Mouse (Mus musculus): ENCODE measurements around the gene 1700017B05Rik. TPM values are rescaled to one million over a fixed set of nuclear protein-coding genes. Genes with fewer than 3 reads are reported as not detected.
"Not testable (repeated sequence)": the region's sequence is repeated elsewhere in the genome, so short reads cannot be mapped to it uniquely, and the experiment has no call there.

The 1700017B05Rik gene
- polyA plus RNA-seq, 1 experiment from 2014 or later = 19.5 TPM

DNA sequence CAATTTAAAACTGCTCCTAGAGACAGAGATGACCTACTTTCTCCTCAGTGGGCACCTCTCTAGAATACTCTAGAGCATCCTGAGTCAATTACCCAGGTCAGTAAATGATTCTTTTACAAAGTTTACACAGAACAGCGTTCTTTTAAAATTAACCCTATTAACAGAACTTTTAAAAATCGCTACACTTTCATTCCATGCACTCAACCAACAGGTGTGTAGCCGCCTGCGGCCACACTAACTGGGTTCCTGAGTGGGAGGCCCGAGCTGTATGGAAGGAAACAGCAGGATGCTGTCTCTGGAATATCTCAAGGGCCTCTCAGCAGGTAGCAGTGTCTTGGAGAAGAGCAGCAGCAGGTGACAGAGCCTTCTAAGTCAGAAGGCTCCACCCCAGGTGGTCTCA, 35.2 kb downstream of the 1700017B05Rik start:
- Histone ChIP-seq H3K9me3 (ENCODE audit: control insufficient read depth, low read length) (no peaks in the 10 kb centered on the region), H3K27ac (replicated peaks; ENCODE audit: low read depth, low read length) (no peak overlapping the region), H3K9ac (ENCODE audit: low read depth, low read length) (no peak overlapping the region), H3K36me3 (ENCODE audit: control insufficient read depth, insufficient read depth, low read length) (no peaks in the 10 kb centered on the region), H3K4me3 (ENCODE audit: low read depth, low read length) (no peak overlapping the region), H3K27me3 (replicated peaks; ENCODE audit: control insufficient read depth, insufficient read depth, low read length) (no peaks in the 10 kb centered on the region), H3K4me1 (ENCODE audit: control insufficient read depth, insufficient read depth, low read length) (0 out of 2 replicates have a peak, but pooled peaks cover 3% of the 10 kb centered on the region), H3K4me2 (ENCODE audit: low read depth, low read length) (no peak overlapping the region)
- 69% methylated on average over 5 of the region's 5 CpGs for WGBS
- ATAC-seq (ENCODE audit: low read depth) (no peak), DNase-seq (ENCODE audit: low spot score) (no peak)

DNA sequence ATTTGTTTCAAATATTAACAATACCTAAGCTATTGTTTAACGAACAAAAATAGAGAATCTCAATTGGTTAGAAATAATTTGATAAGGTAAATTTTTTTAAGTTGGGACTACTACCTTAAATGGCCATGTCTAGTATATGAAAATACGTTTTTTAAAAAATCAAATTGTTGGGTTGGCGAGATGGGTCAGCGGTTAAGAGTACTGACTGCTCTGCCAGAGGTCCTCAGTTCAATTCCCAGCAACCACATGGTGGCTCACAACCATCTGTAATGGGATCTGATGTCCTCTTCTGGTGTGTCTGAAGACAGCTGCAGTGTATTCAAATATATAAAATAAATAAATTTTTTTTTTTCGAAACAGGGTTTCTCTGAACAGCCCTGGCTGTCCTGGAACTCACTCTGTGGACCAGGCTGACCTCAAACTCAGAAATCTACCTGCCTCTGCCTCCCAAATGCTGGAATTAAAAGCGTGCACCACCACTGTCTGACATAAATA, 35.7 kb downstream of the 1700017B05Rik start:
- not testable (repeated sequence) for H3K4me1 ChIP-seq (ENCODE audit: control insufficient read depth, insufficient read depth, low read length); H3K4me3 ChIP-seq (ENCODE audit: low read depth, low read length)

DNA sequence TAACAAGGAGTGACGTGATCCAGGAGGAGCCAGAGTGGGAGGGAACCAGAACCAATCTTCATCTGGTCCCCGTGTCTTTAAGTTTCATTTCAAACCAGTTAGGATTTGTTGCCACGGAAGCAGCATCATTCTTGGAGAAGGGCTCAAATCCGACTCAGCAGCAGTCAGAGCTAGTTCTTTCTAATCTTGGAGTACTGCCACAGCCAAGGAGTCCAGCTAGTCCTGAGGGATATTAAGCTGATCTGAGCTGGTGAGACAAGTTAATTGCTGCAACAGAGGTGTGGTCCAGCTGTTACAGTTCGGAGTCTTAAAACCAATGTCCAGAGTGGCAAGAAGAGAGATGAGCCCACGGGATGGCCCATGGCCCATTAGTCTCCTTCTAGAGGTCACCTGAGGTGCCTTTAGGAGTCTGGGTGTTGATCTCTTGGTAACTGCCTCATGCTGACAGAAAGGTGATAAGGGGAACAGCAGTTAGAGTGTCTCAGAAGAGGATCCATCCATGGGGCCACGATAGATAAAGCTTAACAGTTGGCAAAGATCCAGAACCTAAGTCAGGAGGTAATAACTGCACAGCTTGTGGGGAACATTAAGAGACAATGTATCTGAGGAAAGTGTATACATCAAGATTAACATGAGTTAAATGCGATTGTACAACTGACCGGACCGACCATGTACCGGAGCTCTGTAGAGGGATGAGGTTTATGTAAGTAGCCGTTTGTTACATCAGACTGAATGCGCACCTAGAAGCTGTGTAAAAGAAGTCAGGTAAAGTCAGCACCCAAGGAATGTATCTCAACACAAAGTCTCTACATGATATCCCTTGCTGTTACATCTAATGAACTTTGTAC, 36.4 kb downstream of the 1700017B05Rik start:
- Histone ChIP-seq H3K4me2 (ENCODE audit: low read depth, low read length) (no peak overlapping the region), H3K27me3 (replicated peaks; ENCODE audit: control insufficient read depth, insufficient read depth, low read length) (no peaks in the 10 kb centered on the region), H3K4me3 (ENCODE audit: low read depth, low read length) (no peak overlapping the region), H3K36me3 (ENCODE audit: control insufficient read depth, insufficient read depth, low read length) (no peaks in the 10 kb centered on the region), H3K27ac (replicated peaks; ENCODE audit: low read depth, low read length) (no peak overlapping the region), H3K9ac (ENCODE audit: low read depth, low read length) (no peak overlapping the region), H3K4me1 (ENCODE audit: control insufficient read depth, insufficient read depth, low read length) (0 out of 2 replicates have a peak, but pooled peaks cover 3% of the 10 kb centered on the region), H3K9me3 (ENCODE audit: control insufficient read depth, low read length) (no peaks in the 10 kb centered on the region)
- DNase-seq (ENCODE audit: low spot score) = no peak
- WGBS = 76% methylated on average over 13 of the region's 13 CpGs
- ATAC-seq (ENCODE audit: low read depth) = no peak

More for the DNA sequence above, 35.7 kb downstream of the 1700017B05Rik start:
- H3K36me3 ChIP-seq (ENCODE audit: control insufficient read depth, insufficient read depth, low read length); DNase-seq (ENCODE audit: low spot score); H3K27me3 ChIP-seq (replicated peaks; ENCODE audit: control insufficient read depth, insufficient read depth, low read length); H3K9me3 ChIP-seq (ENCODE audit: control insufficient read depth, low read length); H3K4me2 ChIP-seq (ENCODE audit: low read depth, low read length); H3K27ac ChIP-seq (replicated peaks; ENCODE audit: low read depth, low read length); H3K9ac ChIP-seq (ENCODE audit: low read depth, low read length); ATAC-seq (ENCODE audit: low read depth): not testable (repeated sequence)
- 84% methylated on average over 6 of the region's 6 CpGs for WGBS

DNA sequence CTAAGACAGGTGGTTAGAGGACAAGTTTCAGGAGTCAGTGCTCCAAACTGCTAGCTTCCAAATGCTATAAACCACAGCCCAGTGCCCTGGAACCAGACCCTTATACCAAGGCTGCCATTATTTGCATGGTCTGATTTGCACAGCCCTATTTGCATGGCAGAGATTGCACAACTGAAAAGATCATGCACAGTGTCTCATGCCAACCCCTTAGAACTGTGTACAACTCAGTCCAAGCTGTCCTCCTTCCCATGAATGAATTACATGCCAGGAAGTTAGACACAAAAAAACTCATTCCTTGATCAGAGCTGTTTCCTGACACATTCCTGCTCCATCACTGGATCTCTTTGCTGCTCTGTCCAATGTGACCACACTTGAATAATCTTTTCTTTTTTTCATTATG, 39.1 kb downstream of the 1700017B05Rik start:
- Histone ChIP-seq H3K36me3 (ENCODE audit: control insufficient read depth, insufficient read depth, low read length) (no peaks in the 10 kb centered on the region), H3K4me3 (ENCODE audit: low read depth, low read length) (no peak overlapping the region), H3K9ac (ENCODE audit: low read depth, low read length) (no peak overlapping the region), H3K4me1 (ENCODE audit: control insufficient read depth, insufficient read depth, low read length) (no peaks in the 10 kb centered on the region), H3K9me3 (ENCODE audit: control insufficient read depth, low read length) (no peaks in the 10 kb centered on the region), H3K4me2 (ENCODE audit: low read depth, low read length) (no peak overlapping the region), H3K27me3 (replicated peaks; ENCODE audit: control insufficient read depth, insufficient read depth, low read length) (no peaks in the 10 kb centered on the region), H3K27ac (replicated peaks; ENCODE audit: low read depth, low read length) (no peak overlapping the region)
- DNase-seq (ENCODE audit: low spot score) (no peak), ATAC-seq (ENCODE audit: low read depth) (no peak)

DNA sequence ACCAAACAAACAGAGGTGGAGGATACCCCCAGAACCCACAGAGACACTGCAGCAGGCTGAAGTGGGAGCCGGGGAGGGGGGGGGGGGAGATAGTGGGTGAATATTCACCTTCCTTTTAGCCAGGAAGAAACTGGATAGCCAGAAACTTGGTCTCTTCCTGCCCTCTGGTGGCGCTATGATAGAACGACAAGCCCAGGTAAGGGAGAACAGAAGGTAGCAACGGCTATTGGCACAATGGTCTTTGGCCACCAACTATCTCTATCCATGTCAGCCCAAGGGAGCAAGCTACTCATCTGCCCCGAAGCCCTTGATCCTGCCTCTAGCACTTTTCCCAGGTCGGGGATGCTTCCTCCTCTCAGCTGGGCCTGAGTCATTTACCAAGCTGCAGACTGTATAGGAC, 42.1 kb downstream of the 1700017B05Rik start:
- Histone ChIP-seq H3K4me2 (ENCODE audit: low read depth, low read length) (no peak overlapping the region), H3K9me3 (ENCODE audit: control insufficient read depth, low read length) (no peaks in the 10 kb centered on the region), H3K27ac (replicated peaks; ENCODE audit: low read depth, low read length) (no peak overlapping the region), H3K4me1 (ENCODE audit: control insufficient read depth, insufficient read depth, low read length) (no peaks in the 10 kb centered on the region), H3K27me3 (replicated peaks; ENCODE audit: control insufficient read depth, insufficient read depth, low read length) (no peaks in the 10 kb centered on the region), H3K36me3 (ENCODE audit: control insufficient read depth, insufficient read depth, low read length) (no peaks in the 10 kb centered on the region), H3K9ac (ENCODE audit: low read depth, low read length) (no peak overlapping the region), H3K4me3 (ENCODE audit: low read depth, low read length) (no peak overlapping the region)
- WGBS = 17% methylated on average over 6 of the region's 6 CpGs
- ATAC-seq (ENCODE audit: low read depth) = no peak
- DNase-seq (ENCODE audit: low spot score) = peak; percentile 41

DNA sequence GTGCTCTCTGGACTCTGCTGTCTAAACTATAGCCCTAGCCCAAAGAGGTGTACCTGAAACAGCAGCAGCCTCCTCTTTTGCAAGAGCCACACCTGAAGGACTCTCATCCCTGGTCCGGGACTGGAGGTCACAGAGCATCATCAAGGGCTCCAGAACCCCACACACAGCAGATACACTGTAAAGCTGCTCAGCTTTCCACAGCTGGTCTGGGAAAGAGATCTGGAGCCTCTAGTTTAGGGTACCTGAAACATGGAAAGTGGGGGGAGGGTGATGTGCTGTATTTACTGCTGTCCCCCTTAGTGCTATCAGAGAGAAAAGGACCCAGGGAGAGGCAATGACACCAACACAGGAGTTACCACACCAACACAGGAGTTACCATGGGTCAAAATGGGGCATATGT, 42.9 kb downstream of the 1700017B05Rik start:
- Histone ChIP-seq H3K9me3 (ENCODE audit: control insufficient read depth, low read length) (no peaks in the 10 kb centered on the region), H3K27ac (replicated peaks; ENCODE audit: low read depth, low read length) (no peak overlapping the region), H3K9ac (ENCODE audit: low read depth, low read length) (no peak overlapping the region), H3K36me3 (ENCODE audit: control insufficient read depth, insufficient read depth, low read length) (no peaks in the 10 kb centered on the region), H3K27me3 (replicated peaks; ENCODE audit: control insufficient read depth, insufficient read depth, low read length) (no peaks in the 10 kb centered on the region), H3K4me3 (ENCODE audit: low read depth, low read length) (no peak overlapping the region), H3K4me2 (ENCODE audit: low read depth, low read length) (no peak overlapping the region), H3K4me1 (ENCODE audit: control insufficient read depth, insufficient read depth, low read length) (no peaks in the 10 kb centered on the region)
- ATAC-seq (ENCODE audit: low read depth) (no peak), DNase-seq (ENCODE audit: low spot score) (no peak)
- 67% methylated on average over 1 of the region's 1 CpGs for WGBS

DNA sequence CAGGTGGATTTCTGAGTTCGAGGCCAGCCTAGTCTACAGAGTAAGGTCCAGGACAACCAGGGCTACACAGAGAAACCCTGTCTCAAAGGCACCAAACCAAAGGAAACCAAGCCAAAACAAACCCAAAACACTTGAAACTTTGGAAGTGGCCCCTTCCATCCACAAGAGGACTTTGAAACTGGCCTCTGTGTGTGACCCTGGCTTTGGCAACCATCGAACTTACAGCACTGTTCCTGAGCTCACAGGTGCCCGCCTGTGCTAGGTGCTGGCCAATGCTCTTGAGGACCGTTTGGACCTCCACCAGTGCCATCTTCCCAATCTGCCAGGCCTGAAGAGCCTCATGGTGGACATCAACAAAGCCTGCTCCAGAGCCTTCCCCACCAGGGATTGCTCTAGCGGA, 43.6 kb downstream of the 1700017B05Rik start:
- no peak overlapping the region for H3K4me3 ChIP-seq (ENCODE audit: low read depth, low read length)
- no peak for ATAC-seq (ENCODE audit: low read depth)
- H3K9ac ChIP-seq (ENCODE audit: low read depth, low read length) = no peak overlapping the region
- H3K36me3 ChIP-seq (ENCODE audit: control insufficient read depth, insufficient read depth, low read length) = no peaks in the 10 kb centered on the region
- WGBS = 89% methylated on average over 5 of the region's 5 CpGs
- H3K9me3 ChIP-seq (ENCODE audit: control insufficient read depth, low read length) = no peaks in the 10 kb centered on the region
- no peak overlapping the region for H3K27ac ChIP-seq (replicated peaks; ENCODE audit: low read depth, low read length)
- H3K27me3 ChIP-seq (replicated peaks; ENCODE audit: control insufficient read depth, insufficient read depth, low read length) = no peaks in the 10 kb centered on the region
- DNase-seq (ENCODE audit: low spot score) = no peak
- H3K4me1 ChIP-seq (ENCODE audit: control insufficient read depth, insufficient read depth, low read length) = no peaks in the 10 kb centered on the region
- H3K4me2 ChIP-seq (ENCODE audit: low read depth, low read length) = no peak overlapping the region

DNA sequence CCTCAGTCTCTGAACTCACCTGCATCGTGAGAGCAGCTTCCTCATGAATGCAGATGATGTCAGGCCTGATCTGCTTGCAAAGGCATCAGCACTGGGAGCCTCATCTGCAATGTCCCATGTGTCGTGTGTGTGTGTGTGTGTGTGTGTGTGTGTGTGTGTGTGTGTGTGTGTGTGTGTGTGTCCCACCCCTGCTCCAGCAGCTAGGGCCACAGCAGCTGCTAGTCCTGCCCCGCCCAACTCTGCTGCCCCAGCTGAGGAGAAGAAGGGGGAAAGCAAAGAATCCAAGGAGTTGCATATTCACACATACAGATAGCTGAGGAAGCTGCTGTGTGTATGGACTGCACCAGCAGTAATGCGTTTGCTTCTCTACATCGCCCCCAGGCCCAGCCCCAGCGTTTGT, 45.2 kb downstream of the 1700017B05Rik start:
- ATAC-seq (ENCODE audit: low read depth) (no peak), DNase-seq (ENCODE audit: low spot score) (no peak)
- Histone ChIP-seq H3K9me3 (ENCODE audit: control insufficient read depth, low read length) (no peaks in the 10 kb centered on the region), H3K36me3 (ENCODE audit: control insufficient read depth, insufficient read depth, low read length) (no peaks in the 10 kb centered on the region), H3K4me1 (ENCODE audit: control insufficient read depth, insufficient read depth, low read length) (no peaks in the 10 kb centered on the region), H3K4me3 (ENCODE audit: low read depth, low read length) (no peak overlapping the region), H3K27me3 (replicated peaks; ENCODE audit: control insufficient read depth, insufficient read depth, low read length) (no peaks in the 10 kb centered on the region), H3K4me2 (ENCODE audit: low read depth, low read length) (no peak overlapping the region), H3K27ac (replicated peaks; ENCODE audit: low read depth, low read length) (no peak overlapping the region), H3K9ac (ENCODE audit: low read depth, low read length) (no peak overlapping the region)
- 71% methylated on average over 6 of the region's 6 CpGs for WGBS

DNA sequence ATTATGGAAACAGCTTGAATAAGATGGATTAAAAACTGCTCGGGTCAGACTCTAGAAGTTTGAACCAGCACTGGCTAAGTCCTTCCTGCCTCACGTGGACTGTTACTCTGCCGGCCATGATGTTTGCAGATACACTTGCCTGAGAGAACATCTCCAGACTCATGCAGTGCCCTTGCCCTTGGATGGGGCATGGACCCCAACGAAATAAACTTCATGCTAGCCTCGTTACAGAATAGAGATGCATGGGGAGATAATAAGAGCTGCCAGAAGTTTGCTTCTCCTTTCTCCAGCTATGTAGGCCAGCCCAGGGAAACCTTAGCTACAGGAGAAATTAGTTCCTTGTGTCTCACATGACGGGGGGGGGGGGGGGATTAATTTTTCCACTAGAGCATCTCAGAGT, 47.9 kb downstream of the 1700017B05Rik start:
- Histone ChIP-seq H3K4me3 (ENCODE audit: low read depth, low read length) (no peak overlapping the region), H3K9me3 (ENCODE audit: control insufficient read depth, low read length) (no peaks in the 10 kb centered on the region), H3K27me3 (replicated peaks; ENCODE audit: control insufficient read depth, insufficient read depth, low read length) (no peaks in the 10 kb centered on the region), H3K4me1 (ENCODE audit: control insufficient read depth, insufficient read depth, low read length) (no peaks in the 10 kb centered on the region), H3K4me2 (ENCODE audit: low read depth, low read length) (no peak overlapping the region), H3K36me3 (ENCODE audit: control insufficient read depth, insufficient read depth, low read length) (no peaks in the 10 kb centered on the region), H3K9ac (ENCODE audit: low read depth, low read length) (no peak overlapping the region), H3K27ac (replicated peaks; ENCODE audit: low read depth, low read length) (no peak overlapping the region)
- DNase-seq (ENCODE audit: low spot score) = no peak
- ATAC-seq (ENCODE audit: low read depth) = no peak
- WGBS = 66% methylated on average over 6 of the region's 6 CpGs
